Mouse (Mus musculus): Measurements from ENCODE around the gene Fmn2.

Fmn2 gene

GRCm38 (mm10) chr1:174781037-174781436 is 279.4 kb downstream of the Fmn2 start:
- no peak for DNase-seq (ENCODE audit: low spot score in 2 of 2)

DNA sequence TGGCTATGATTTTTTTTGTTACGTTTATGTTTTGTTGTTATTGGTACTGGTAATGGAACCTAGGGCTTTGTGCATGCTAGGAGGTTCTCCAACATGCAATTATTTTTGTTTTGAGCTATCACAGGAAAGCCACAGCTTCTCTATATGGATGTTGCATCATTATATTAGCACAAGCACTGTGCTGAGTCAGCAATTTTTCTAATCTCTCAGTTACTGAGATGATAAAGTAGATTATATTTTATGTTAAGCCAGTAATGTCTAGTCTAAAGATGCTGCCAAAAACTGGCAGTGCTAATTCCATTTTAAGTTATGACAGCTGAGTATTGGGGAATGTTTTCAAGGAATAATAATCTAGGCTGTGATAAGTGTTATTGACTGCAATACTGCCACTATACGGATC is 287.0 kb downstream of the Fmn2 start:
- no peak for DNase-seq (ENCODE audit: low spot score in 2 of 2)

DNA sequence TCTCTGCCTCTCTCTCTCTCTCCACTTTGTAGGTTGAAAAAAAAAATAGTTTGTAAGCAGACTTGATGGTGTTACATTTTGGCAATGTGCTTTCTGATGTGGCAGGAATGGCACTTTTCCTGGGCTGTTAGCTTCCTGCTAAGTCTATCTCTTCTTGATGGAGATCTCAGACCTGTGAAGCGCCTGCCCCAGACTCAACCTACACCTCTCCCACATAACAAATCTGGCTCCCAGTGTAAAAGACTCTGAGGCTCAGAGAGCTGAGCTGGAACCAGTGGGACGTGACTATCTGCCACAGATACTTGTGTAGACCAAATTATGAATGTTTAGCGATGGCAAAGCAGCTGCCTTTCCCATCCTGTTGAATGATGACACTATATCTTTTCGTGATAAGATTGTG is 310.2 kb downstream of the Fmn2 start:
- peak; percentile 4 to 20 for DNase-seq (ENCODE audit: low spot score in 2 of 2)

- DNase-seq (ENCODE audit: low spot score in 2 of 2), result no peak
These were observed 324.9 kb downstream of the Fmn2 start for GRCm38 (mm10) chr1:174826562-174826961.

GRCm38 (mm10) chr1:174836861-174837260 is 335.2 kb downstream of the Fmn2 start:
- no peak for DNase-seq (ENCODE audit: low spot score in 2 of 2)

DNA sequence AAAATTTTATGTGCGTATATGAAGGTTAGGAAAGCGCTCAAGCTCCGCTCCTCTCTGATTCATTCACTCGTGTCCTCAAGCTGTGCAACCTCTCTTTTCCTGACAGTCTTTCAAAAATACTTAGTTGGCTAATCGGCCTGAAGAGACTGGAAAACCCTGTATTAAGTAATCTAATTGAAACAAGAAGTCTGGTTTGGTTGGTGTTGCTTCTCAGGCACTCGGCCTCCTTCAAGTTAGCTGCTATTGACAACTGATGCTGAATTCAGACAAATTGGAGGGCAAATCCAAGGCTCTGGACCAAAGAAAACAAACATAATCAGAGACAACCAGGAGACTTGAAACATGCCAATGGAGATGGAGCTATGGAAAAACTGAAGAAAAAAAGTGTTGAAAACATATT is 343.2 kb downstream of the Fmn2 start:
- DNase-seq (ENCODE audit: low spot score in 2 of 2), result no peak

GRCm38 (mm10) chr1:174856188-174856587 is 354.6 kb downstream of the Fmn2 start:
- DNase-seq (ENCODE audit: low spot score in 2 of 2), result no peak

GRCm38 (mm10) chr1:174860407-174861118 is 358.9 kb downstream of the Fmn2 start:
- no peak for DNase-seq (ENCODE audit: low spot score in 2 of 2)
